Mouse (Mus musculus): ENCODE measurements around the gene Adgrf1.
"Not testable (repeated sequence)": the region's sequence is repeated elsewhere in the genome, so short reads cannot be mapped to it uniquely, and the experiment has no call there.

Adgrf1 gene

DNA sequence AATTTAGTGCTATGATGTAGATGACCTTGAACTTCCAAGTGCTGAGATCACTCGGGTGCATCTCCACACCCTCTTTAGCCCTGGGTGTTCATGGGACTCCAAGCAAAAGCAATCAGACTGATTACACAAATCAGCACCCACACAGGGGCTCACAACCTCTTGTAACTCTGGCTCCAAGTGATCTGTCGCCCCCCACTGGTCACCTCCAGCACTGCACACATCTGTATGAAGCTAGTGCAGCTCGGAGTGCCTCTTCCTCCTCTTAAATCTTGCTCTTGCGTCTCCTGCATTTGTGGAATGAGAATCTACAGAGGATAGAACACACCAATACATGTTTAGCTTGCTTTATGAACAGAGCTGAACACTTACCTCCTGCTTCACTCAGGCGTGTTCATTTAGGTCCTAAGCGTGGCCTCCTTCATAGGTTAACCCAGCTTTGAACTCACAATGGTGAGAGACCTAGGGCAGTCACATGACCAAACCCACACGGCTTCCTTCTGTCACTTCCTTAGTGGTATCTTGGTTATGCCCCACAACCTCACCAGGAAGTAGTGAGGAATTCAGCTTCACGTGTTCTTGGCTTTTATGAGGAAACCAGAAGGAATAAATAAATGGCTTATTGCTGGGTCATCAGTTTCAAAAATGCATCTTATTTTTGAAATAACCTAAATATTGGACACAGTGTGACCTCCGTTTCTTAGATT is 2.9 kb upstream of the Adgrf1 start:
- DNase-seq = peak in 1 of 2 experiments; percentile 25

DNA sequence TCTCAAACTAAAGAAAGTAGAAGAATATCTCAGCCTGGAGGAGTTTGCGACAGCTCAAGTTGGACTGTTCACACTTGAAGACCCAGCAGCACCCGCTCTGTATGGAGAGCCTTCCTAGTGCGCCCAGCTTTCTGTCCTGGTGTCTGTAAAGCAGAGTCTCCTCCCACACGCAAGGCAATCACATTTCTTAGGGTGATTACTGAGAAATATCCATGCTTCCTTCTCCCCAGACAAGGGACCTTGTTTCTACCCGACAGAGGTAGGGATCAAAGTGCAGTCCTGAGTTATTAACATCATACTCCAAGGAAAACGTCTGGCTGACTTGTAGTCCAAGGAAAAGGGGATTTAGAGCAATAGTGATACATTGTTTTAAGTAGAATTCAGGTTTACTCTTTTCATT is 6.1 kb downstream of the Adgrf1 start:
- no peak for DNase-seq

DNA sequence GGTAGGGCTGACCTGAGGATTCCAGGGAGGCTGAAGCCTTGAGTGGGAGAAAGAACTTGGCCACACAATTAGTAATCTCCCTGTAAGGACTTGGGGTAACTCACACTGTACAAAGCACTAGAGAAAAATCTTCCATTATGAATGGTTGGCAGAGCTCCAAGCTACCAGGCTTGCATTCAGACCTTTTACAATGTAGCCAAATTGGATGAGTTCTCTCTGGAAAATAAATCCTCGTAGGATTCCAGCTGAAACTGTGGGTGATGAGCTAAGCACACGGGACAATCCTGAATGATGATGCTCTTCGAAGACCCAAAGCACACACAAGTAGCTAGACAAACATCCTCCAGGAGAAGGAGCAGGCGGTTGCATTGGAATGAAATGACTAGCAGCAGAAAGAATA is 7.1 kb downstream of the Adgrf1 start:
- no peak for DNase-seq

DNA sequence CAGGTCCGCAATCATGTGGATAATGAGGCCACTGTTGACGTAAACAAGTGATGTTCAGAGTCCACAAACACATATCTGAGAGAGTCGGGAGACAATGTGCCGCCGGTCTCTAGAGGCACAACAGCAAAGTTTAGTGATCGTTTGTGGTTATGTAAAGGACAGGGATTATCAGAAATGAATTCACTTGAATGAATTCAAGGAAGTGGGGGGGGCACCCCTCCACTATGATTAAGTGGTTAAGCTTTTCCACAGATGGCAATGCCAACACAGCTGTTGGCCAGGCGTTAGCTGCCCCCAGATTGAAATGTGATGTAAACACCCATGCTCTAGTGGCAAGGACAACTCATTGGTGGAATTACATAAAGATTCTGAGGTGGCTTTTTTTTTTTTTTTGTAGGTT is 9.5 kb downstream of the Adgrf1 start:
- no peak for DNase-seq

DNA sequence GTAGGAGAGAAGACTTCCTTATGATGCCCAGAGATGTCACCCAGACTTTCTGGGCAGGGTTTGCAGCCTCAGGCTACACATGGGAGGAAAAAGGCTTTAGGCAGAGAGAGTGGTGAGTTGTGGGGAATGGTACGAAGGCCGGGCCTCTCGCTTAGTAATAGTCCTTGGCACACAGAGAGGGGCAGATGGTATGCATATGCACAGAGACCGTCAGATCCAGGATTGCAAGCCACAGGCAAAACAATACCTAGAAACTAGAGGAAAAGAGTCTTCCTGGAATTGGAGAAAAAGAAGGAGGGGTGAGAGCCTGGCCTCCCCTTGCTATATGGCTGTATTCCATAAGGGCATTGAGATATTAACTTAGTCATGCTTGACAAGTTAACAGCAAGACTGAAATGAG is 12.2 kb downstream of the Adgrf1 start:
- no peak for DNase-seq

DNA sequence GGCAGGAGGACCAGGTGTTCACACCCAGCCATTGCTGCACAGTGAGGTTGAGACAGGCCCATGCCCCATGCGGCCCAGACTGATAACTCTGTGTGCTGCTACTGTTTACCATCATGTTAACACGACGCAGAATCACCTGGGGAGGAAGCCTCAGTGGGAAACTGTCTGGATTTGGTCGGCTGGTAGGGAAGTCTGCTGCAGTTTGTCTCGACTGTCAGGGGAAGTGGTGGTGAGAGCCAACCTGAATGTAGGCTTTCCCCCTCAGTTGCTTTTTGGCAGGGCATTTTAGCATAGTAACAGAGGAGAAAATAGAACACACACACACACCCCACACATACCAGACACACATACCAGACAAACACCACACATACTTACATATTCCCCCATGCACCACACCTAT is 12.7 kb downstream of the Adgrf1 start:
- no peak for DNase-seq

DNA sequence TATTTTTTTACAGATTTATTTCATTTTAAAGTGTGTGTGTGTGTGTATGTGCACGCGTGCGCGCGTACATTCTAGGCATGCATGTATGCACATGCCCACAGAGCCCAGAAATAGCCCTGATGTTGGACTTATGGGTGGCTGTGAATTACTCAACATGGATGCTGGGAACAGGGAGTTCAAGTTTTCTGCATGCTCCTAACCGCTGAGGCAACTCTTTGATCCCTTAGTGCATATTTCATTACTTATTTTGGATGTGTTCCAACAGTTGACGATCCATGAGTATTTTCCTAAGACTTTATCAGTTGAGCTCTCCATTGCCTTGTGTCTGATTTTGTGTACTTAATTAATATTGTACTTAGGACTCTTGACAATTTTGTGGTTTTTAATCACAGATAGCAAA is 29.4 kb downstream of the Adgrf1 start:
- no peak for DNase-seq

DNA sequence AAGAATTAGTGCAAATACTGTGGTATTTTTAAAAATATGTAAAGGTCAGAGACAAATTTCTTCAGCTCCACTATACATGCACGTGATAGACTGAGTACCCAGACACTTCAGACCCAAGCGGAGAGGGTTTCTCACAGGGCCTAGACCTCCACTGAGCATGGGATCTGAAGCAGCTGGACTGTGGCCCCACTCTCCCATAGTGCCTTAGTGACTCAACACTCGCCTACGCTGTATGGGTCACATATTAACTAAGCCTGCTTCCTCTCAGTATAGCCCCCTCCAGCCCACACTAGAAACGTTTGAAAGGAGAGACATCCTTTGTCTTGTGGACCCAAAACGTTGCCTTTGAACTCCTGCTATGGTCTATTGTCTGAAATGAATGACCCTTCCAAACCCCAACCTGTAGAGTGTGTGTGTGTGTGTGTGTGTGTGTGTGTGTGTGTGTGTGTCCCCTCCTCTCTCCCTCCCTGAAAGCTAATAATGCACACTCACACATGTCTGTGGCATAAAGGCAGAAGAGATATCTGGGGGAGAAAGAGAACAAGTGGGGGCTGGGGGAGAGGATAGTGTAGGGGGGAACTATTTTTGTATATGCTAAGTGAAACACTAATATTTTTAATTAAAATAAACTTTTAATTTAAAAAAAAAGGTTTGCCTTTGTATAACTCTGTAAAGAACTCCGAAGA is 56.0 kb downstream of the Adgrf1 start:
- DNase-seq = peak; percentile 23 to 50

DNA sequence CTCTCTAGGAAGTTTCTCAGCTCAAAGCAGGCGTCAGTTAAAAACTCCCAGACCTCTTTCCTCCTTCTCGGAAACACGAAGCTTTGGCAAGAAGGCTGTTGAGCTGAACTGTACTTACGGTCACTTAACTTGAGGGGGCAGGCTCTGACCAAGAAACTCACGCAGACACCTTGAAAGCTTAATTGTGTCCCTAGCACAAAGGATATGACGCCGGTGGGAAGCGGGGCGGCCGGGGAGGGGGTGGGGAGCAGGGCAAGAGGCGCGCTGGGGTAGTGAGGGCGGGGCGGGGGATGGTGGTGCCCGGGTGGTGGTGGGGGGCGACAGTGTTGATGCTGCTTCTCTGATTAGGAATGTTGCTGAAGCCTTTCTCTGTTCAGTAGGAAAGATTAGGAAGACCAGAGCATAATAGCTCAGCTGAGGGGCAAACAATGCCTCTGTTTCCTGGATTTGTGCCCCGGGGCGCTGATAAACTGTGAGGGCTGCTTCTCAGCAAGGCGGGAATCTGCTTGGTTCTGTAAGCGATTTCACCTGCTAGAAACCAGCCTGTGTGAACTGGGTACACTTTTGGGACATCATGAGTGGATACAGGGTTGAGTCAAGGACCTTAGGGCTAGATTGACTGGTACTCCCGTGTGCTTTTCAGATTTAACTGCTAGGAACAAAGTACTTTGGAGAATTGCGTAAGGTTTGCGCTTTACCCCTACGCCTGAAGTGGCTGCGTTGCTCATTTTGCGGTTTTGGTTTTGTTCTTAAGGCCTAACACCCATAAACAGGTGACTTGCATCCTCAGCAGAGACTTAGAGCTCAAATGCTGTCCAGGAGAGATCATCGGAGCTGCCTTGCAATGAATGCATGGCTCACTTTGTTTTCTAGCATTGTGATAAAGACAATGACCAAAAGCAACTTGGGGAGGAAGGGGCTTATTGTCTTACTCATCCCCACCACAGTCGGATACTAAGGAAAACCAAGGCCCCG is 56.9 kb downstream of the Adgrf1 start:
- DNase-seq = peak; percentile 71 to 83

DNA sequence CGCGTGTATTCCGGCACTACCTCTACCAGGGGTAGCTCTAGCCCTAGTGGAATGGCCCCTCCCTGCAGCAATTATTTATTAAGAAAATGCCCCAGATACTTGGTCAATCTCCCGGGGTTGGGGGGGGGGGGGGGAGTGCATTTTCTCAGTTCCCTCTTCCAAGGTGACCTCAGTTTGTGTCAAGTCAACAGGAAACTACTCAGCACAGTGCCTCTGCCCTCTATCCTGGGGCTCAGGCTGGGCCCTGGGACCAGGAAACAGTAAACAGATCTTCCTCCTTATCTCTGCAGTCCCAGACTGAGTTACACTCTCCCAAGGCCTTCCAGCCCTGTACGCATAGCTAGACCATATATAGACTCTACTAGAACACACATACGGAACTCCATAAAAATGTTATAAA is 57.7 kb downstream of the Adgrf1 start:
- no peak for DNase-seq

DNA sequence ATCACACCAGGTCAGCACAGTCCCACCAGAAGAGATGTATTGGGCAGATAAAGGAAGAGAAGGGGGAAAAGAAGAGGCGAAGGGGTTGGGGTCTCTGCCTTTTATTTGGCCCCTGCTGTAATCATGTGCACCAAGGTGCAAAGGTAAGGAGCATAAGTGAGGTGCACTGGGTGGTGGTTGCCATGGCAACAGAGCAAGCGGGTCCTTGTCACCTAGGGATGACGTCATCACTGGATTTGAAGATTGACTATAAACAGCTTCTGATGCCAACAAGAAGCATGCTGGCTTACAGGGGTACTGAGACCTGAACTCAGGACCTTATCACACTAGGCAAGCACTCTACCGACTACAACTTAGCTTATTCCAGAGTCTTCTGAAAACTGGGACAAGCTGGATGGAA is 59.1 kb downstream of the Adgrf1 start:
- DNase-seq = no peak

DNA sequence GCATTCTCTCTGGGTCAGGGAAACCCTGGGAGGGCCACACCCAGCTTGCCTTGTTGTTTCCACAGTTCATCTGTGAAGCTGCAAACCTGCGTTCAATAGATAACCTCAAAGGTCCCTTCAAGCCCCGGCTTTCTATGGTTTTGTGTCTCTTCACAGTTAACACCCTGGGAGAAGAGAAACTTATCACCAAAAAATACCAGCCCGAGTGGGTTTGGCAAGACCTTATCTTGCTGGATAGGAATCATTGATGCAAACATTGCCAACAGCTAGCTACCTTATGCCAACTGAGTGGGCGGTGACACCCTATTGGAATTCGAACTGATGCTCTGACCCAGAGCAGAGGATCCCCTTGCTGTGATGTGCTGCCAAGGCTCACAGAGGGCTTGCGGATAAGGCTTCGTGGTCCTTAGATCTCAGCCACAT is 59.6 kb downstream of the Adgrf1 start:
- DNase-seq = no peak

DNA sequence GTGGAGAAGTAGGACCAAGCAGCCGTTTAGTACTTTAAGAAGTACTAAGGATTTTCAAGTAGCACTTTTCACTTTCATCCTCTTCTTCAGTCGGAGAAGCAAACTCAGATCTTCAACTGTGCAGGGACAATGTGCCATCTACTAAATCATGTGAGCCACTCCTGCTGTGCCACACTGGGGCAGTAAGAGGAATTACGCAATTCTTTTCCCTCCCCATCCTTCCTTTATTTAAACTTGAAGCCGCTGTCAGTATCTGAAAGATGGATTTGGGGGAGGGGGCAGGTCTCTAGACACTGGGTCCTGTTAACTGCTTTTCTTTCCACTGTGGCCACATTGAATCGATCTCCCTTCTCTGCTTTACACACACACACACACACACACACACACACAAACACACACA is 62.6 kb downstream of the Adgrf1 start:
- DNase-seq = no peak

DNA sequence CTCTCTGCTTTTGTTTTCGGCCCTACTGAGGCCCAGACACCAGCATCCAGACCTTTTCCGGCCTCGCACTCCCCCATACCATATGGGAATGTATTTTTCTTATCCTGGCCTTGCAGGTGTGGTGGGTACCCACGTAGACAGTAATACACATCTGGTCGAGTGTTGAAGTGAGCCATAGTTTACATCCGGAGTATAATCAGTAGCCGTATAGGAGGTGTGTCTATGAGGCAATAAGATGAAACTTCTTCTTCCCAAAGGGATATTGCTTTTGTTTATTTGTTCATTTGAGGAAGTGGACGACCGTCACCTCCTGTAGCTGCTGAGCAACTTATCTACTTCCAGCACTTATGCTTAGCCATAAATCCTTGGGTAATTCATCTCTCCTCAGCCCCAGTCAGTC is 63.9 kb downstream of the Adgrf1 start:
- DNase-seq = no peak

DNA sequence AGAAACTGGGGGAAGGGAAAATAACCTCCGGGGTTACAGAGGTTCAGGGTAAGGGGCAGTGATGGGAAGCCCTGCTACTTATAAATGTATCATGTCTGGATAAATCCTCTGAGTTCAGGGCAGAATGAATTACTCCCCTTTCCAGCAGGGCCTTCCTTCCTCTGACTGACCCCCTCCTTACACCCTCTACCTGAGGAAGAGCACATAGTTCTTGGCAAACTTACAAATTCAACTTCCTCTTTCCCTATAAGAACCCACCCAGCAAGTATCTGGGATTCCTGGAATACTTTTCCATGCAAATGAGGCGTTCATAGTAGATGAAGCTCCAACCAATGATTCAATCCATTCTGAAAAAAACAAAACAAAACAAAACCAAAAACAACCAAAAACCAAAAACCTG is 67.5 kb downstream of the Adgrf1 start:
- DNase-seq = no peak

DNA sequence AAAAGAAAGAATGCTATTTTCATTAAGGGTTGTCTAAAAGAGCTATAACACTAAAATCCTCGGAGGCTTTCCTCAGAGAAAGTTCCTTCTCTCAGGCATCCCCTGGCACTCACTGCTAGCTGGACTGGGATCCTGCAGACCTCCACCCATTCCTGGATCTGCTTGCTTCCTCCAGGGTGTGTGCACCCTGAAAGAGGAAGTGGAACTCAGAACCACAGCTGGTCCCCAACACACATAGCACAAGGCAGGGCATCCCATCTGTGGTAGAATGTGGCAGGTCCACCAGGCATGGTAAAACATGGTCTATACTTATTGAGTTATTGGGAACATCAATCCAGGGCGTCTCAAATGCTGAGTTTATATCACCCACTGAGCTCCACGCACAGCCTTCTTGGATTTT is 68.2 kb downstream of the Adgrf1 start:
- no peak for DNase-seq

DNA sequence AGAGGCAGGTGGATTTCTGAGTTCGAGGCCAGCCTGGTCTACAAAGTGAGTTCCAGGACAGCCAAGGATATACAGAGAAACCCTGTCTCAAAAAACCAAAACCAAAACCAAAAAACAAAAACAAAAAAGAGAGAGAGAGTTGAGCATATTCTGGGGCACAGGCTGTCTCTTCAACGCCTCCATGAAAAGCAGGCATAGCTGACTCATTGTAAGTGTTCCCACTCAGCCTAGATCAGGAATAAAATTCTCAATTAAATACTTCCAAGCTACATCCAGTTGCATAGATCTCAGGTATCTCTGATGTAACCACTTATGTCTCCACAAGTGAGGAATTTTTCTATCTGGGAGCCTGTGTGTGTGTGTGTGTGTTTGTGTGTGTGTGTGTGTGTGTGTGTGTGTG is 76.4 kb downstream of the Adgrf1 start:
- DNase-seq = not testable (repeated sequence)

DNA sequence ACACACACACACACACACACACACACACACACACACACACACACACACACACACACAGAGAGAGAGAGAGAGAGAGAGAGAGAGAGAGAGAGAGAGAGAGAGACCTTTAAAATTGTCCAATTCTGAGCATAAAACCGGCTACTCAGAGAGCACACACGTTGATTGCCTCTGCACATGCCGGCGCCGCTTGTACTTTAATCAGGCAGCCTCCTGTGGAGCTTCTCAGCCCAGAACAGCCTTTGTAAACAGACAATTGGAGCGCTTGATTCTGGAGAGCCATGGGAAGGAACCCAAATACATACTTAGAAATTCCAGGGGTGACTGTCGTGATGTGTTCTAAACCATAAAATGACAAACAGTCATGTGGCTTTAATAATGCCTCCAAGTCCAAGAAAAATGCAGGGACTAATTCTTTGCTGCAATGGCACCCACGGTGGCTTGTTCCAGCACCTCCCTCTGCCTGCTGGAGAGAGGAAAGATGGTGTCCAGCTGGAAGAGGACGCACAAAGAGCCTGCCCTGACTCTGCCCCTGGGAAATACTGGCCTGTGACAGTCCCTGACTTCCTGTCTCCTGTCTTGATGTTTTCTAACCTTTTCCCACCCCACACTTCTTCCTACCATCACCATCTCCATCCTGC is 87.9 kb downstream of the Adgrf1 start:
- DNase-seq = no peak

DNA sequence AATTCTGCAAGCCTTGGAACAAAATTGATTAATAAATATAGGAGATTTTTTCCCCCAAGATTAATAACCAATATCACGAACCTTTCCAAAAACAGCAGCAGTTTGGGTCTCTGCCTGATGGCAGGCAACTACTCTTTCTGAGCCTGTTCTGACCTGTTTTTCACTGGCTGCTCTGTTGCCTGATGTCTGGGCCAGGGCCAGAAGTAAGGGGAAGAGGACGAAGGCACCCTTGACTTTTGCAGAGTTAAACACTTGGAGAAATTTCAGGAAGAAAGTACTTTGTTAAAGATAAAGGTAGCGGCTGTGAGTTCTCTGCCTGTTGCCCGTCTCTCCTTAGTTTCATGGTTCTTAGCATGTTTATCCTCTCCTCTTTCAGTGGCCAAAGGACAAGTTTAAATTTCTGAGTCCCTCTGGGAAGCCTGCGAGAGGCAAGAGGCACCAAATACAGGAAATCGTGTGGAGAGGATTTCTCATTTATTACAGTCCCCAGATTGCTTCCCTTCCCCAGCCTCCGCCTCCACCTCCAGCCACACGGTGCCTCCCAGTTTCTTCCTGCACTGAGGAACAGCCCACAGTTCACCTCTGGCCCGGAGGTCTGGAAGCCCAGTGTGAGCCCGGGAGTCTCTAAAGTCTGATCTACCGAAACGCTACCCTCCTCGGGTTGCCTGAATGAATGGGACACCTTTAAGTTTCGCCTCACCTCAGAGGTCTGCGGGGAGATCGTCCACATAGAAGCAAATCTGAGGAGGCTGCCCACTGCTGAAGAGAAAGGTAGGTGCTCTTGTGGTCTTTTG is 89.9 kb downstream of the Adgrf1 start, which contains the start of gene Adgrf5:
Adgrf5 (plus strand) TSS at position 626 of the 794 bp plus-strand sequence.
- DNase-seq = peak; percentile 58 to 75

DNA sequence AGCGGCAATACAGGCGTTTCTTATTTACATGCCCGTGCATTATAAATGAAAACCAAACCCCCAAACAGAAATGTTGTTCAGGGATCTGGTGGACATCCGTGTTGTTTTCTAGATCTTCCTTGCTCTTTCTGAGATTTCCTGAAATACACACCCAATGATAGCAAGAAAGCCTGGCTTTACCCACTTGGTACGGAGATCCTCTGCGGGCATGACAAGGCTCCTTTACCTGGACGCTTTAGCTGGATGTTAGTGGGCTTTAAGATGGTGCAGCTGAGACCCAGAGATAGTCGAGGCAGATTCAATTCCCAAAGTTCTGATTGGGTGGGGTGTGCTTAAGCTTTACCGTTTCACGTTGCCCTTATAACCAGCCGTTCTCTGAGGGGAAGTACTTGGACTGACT is 90.9 kb downstream of the Adgrf1 start:
- no peak for DNase-seq

DNA sequence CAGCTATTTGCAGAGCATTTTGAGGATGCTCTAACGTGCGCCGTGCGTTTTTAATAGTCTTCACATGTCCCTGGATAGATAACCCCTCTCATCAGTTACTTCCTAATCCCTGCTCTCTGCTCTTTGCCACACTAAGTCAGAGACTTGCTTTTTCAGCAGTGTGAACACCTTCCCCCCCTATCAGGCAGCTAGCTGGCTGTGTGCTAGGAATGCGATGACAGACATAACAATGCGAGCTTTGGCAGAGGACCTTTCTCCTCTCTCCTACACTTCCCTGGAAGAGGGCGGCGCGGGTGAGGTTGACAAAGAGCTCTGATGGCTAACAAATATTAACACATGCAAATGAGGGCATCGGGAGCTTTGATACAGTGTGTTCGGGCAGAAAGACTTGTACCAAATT is 92.2 kb downstream of the Adgrf1 start:
- DNase-seq = peak in 1 of 2 experiments; percentile 52

DNA sequence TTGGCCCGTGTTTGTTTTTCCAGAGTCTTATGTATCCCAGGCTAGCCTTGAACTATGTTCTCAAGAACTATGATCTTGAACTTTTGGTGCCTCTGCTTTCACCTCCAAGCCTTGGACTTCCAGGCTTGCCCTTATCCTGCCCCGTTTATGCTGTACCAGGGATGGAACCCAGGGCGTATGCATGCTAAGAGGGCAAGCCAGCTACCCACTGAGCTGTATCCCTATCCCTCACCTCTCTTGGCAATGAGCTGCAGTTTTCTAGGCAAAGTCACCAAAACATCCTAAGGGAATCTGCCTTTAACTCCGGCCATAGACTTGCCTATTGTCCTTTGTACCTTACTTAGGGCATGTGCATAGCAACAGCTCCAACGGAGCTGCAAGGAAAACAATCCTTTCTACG is 92.8 kb downstream of the Adgrf1 start:
- no peak for DNase-seq

Measured in kidney, postnatal 4 days (tissue).